In the genomic region with DNA sequence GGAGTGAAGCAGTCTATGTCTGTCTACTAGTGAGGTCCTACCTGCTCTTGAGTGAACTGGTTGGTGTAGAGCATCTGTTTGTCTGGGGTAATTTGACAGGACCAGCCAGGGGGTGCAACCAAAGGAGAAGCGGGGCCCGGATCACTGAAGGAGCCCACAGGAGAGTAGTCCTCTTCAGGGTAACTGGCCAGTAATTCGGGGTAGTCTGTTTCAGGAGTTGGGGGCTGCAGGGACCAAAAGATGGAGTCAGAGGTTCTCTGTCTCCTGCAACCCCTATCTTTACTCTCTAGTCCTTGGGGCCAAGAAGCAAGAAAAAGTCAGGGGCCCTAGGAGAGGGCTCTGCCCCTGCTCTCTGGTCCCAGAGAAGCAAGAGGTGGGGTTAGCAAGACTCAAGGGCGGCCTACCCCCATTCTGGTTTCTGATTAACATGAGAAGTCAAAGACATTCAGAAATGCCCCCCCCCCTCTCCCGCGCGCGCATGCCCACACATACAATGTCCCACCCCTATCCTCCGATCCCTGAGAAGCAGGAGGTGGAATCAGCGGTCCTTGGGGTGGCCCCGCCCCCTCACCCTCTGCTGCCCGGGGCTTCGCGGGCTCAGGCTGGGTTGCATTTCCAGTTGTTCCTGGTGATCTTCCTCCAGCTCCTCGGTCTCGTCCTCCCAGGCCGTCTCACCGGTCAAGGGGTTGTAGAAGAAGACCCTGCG, we compare ENCODE assay signal across 8 mouse cellular contexts. TPM values are rescaled to one million over a fixed set of nuclear protein-coding genes. Genes with fewer than 3 reads are reported as not detected.
DNase-seq lines count a peak whose midpoint lies in the region; ATAC-seq and TF ChIP-seq lines count a peak whose summit lies in the region.

No protein-coding gene starts in this region.

- H3K4me1 ChIP-seq in heart, embryonic 13.5 days = peaks cover 22% of the 10 kb centered on the region
- H3K4me1 ChIP-seq in forebrain, embryonic 14.5 days (ENCODE audit: control insufficient read depth, insufficient read depth, low read length) = no peaks in the 10 kb centered on the region
- no peaks in the 10 kb centered on the region for H3K4me1 ChIP-seq in cerebellum, adult 2 months (ENCODE audit: control insufficient read depth, insufficient read depth, low read length)

- 50% methylated on average over 19 of the region's 19 CpGs for WGBS in heart, embryonic 13.5 days
- WGBS in forebrain, embryonic 14.5 days = 46% methylated on average over 19 of the region's 19 CpGs
- WGBS in cerebellum, adult 2 months = 46% methylated on average over 19 of the region's 19 CpGs

- no peaks in the 10 kb centered on the region for H3K9me3 ChIP-seq in heart, embryonic 13.5 days
- no peaks in the 10 kb centered on the region for H3K9me3 ChIP-seq in forebrain, embryonic 14.5 days (replicated peaks; ENCODE audit: control insufficient read depth, low read length)

- H3K4me3 ChIP-seq in heart, embryonic 13.5 days = peak overlapping the region; percentile 30
- H3K4me3 ChIP-seq in forebrain, embryonic 14.5 days (ENCODE audit: low read depth, low read length) = 0 out of 2 replicates have a peak overlapping the region, but pooled peaks have one; percentile 3
- no peak overlapping the region for H3K4me3 ChIP-seq in cerebellum, adult 2 months (replicated peaks; ENCODE audit: insufficient read depth, low read depth, low read length)

- H3K27ac ChIP-seq in heart, embryonic 13.5 days (replicated peaks) = no peak overlapping the region
- no peak overlapping the region for H3K27ac ChIP-seq in forebrain, embryonic 14.5 days (ENCODE audit: low read depth, low read length)
- H3K27ac ChIP-seq in cerebellum, adult 2 months (ENCODE audit: insufficient read depth, low read length) = no peak overlapping the region

- H3K27me3 ChIP-seq in heart, embryonic 13.5 days (replicated peaks) = peaks cover 35% of the 10 kb centered on the region
- no peaks in the 10 kb centered on the region; the same call in 1 of the 2 replicates for H3K27me3 ChIP-seq in forebrain, embryonic 14.5 days (replicated peaks; ENCODE audit: control insufficient read depth, insufficient read depth, low read length)
- no peaks in the 10 kb centered on the region for H3K27me3 ChIP-seq in cerebellum, adult 2 months (ENCODE audit: control insufficient read depth, insufficient read depth, low read length)

- no peaks in the 10 kb centered on the region for H3K36me3 ChIP-seq in heart, embryonic 13.5 days
- no peaks in the 10 kb centered on the region for H3K36me3 ChIP-seq in forebrain, embryonic 14.5 days (ENCODE audit: control insufficient read depth, insufficient read depth, low read length)

- no peak for TF ChIP-seq POLR2A in cerebellum, adult 2 months (IDR thresholded peaks at IDR 0.05; ENCODE audit: borderline replicate concordance, insufficient read depth, low read length)

- peak overlapping the region; percentile 54 for H3K4me2 ChIP-seq in heart, embryonic 13.5 days
- peak overlapping the region; percentile 22; the same call in 1 of the 2 replicates for H3K4me2 ChIP-seq in forebrain, embryonic 14.5 days (ENCODE audit: low read length)

- TF ChIP-seq CTCF in cerebellum, adult 2 months (IDR thresholded peaks at IDR 0.05; ENCODE audit: borderline replicate concordance, insufficient read depth, low read depth, low read length) = no peak

- peak overlapping the region; percentile 45; the same call in 1 of the 2 replicates for H3K9ac ChIP-seq in heart, embryonic 13.5 days
- no peak overlapping the region for H3K9ac ChIP-seq in forebrain, embryonic 14.5 days (ENCODE audit: low read length)

- no peak for ATAC-seq in heart, embryonic 13.5 days (ENCODE audit: extremely low read depth, insufficient number of reproducible peaks, low FRiP score, low TSS enrichment)
- no peak for ATAC-seq in forebrain, embryonic 14.5 days

- DNase-seq in heart, adult 9 months (ENCODE audit: low spot score in 2 of 2) = no peak
- DNase-seq in forebrain, embryonic 14.5 days (ENCODE audit: low spot score) = no peak
- DNase-seq in kidney, postnatal 14 days = peak; percentile 89
- peak; percentile 31 for DNase-seq in neural tube, embryonic 10.5 days (ENCODE audit: extremely low spot score, low spot score)
- no peak for DNase-seq in cerebellum, adult 2 months
- DNase-seq in layer of hippocampus, postnatal 14 days (ENCODE audit: low spot score in 2 of 2) = no peak
- DNase-seq in lung, postnatal 14 days = no peak

RNA-seq across cellular contexts. Expression of a gene that starts 23.9 kb away (rescaled TPM):
- 5.6 and 5.8 TPM in 2 replicates for polyA plus RNA-seq in heart, embryonic 13.5 days (2015; fragmentation: Nextera tagmentation; extraction: Ambion mirVana)
- 1.5 and 2.3 TPM in 2 replicates for polyA plus RNA-seq in forebrain, embryonic 14.5 days (2014; fragmentation: Nextera tagmentation; extraction: Ambion mirVana)
- polyA plus RNA-seq in cerebellum, adult 2 months (2012; rRNA removed) = 20.7 and 21.1 TPM in 2 replicates
- 10 to 100 TPM in 1 of 2 experiments, 1 to 10 TPM in 1; 9.8 to 10.1 TPM for total RNA-seq in layer of hippocampus, postnatal 14 days (2021)

Comparison
In these comparisons a context has a peak if more than half of its experiments do, and no peak if none do; other contexts are left out.
1. DNase-seq: peak in kidney, postnatal 14 days (single experiment) and neural tube, embryonic 10.5 days (single experiment); none in heart, adult 9 months (0 of 2), forebrain, embryonic 14.5 days (single experiment), cerebellum, adult 2 months (0 of 2), layer of hippocampus, postnatal 14 days (0 of 2) and lung, postnatal 14 days (single experiment).